Mouse (Mus musculus): ENCODE data around the gene Nrip3.

Nrip3 gene

GRCm38 (mm10) chr7:109781470-109782203 is at the start of gene Nrip3:
TSS of gene Nrip3 (minus strand) at chr7:109782025.
- DNase-seq (ENCODE audit: inconsistent age in 2 of 2, low spot score in 1 of 2) = peak; percentile 72 to 87

DNA sequence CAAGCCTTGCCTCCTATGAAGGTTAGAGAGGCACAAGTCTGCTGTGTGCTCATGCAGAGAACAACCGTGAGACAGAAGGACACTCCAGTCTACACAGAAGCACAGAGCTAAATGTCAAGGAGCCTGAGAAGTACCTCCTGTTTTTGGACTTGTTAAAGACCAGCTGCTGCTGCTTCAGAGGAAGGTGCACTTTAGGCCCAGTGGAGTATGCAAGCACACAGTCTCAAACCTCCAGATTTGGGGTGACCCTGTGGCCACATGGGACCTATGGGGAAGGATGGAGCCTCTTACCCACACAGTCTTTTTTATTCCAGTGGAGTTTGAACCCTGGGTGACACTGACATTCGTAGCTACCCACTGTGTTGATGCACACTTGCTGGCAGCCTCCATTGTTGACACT is 49.6 kb upstream of the Nrip3 start:
- DNase-seq (ENCODE audit: inconsistent age in 2 of 2, low spot score in 1 of 2) = peak; percentile 54 to 79

DNA sequence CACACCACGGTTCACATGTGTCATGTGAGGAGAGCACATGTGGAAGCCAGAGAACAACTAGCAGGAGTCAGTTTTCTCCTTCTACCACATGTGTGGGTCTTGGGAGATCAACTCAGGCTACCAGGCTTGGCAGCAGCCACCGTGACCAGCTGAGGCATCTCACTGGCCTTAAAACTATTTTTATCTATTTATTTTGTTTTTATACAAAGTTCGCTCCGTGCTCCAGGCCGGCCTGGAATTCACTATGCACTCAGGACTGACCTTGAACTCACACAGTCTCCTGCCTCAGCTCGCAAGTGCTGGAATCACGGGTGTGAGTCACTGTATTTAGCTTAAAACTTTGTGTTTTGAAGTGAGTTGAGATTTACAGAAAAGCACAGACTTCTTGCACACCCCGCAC is 45.1 kb upstream of the Nrip3 start:
- peak; percentile 80 to 85 for DNase-seq (ENCODE audit: inconsistent age in 2 of 2, low spot score in 1 of 2)

DNA sequence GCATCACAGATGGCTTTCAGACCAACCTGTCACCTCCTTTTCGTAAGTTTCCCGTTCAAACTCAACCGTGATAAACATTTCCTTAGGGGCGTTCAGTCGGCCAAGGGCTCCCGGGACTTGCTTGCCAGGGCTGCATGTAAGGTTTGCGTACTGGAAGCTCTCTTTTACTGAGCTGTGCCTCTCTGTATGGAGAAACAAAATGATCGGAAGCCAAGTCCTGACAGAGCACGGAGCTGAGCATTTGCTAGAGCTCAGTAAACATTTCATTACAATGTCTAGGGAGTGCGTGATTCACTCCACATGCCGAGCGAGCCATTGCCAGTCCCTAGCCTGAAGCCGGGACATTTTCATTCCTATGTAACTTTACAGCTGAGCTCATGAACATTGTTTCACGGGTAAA is 43.5 kb upstream of the Nrip3 start:
- no peak for DNase-seq (ENCODE audit: inconsistent age in 2 of 2, low spot score in 1 of 2)

DNA sequence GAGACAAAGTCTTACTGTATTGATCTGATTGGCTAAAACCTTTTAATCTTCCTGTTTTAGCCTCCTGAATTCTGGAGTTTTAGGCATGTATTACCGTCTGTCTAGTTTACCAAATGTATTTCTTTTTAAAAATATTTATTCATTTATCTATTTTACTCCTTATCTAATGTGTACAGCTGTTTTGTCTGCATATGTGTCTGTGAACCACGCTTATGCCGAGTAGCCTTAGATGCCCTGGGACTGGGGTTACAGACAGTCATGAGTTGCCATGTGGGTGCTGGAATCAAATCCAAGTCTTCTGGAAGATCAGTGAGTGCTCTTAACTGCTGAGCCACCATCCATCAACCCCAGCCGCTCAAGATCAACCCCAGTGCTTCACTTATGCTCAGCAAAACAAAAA is 36.8 kb upstream of the Nrip3 start:
- DNase-seq (ENCODE audit: inconsistent age in 2 of 2, low spot score in 1 of 2) = no peak

DNA sequence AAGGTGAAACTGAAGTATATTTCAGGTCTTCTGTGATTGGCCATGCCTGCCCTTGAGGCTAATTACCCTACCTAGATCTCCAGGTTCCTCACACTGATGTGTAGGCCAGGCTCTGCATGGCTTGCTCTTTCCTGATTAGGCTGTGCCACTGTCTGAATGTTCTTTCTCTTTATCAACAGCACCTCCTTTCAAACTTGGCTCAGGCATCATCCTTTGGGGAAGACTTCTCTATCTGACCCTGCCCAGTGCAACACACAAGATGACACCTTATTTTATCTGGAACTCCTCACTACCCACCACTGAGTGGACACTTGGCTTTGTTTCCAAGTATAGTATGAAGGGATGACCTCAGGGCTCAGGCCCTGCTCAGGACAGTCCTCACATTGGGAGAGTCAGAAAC is 36.1 kb upstream of the Nrip3 start:
- no peak for DNase-seq (ENCODE audit: inconsistent age in 2 of 2, low spot score in 1 of 2)

- DNase-seq (ENCODE audit: inconsistent age in 2 of 2, low spot score in 1 of 2) = no peak
Observed at GRCm38 (mm10) chr7:109813330-109814140, 31.7 kb upstream of the Nrip3 start.

GRCm38 (mm10) chr7:109807616-109808485 is 26.0 kb upstream of the Nrip3 start:
- DNase-seq (ENCODE audit: inconsistent age in 2 of 2, low spot score in 1 of 2) = no peak

DNA sequence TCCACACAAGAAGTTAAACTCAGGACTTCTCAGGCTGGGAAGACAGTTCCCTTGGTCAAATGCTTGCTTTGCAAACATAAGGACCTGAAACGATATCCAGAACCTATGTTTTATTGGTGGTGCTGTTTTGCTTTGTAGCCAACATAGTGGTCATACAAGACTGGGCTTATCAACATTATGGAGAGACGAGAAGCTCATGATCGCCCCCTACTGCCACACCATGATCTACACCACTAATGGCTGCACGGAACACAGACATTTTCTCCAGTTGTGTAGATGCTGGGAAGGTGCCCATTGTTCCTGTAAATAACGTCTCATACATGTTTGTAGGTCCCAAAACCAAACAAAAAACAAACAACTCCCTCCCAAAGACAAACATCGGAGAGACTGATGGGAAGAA is 23.0 kb upstream of the Nrip3 start:
- DNase-seq (ENCODE audit: inconsistent age in 2 of 2, low spot score in 1 of 2) = peak; percentile 43 to 74

- peak; percentile 70 for DNase-seq (ENCODE audit: inconsistent age in 2 of 2, low spot score in 1 of 2)
Observed at GRCm38 (mm10) chr7:109804355-109804754, 22.5 kb upstream of the Nrip3 start.

DNA sequence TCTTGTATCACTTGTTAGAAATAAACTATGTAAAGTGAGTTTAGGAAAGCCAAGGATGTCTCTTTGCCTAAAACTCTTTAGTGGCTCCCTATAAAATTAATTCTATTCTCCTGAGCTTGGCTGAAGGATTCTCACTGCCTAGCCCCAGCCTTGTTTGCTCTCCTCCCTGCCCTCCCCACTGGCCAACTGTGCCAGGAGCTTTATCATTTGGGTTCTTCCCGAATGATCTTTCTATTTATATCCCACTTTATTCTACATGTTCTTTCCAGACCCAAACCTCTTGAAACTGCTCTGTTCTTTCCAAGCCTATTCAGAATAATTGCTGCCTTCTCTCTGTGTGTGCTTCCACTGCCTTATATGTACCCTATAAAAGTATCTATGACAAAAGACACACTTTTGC is 21.7 kb upstream of the Nrip3 start:
- DNase-seq (ENCODE audit: inconsistent age in 2 of 2, low spot score in 1 of 2) = no peak

- DNase-seq (ENCODE audit: inconsistent age in 2 of 2, low spot score in 1 of 2) = no peak
Observed at GRCm38 (mm10) chr7:109800626-109801025, 18.8 kb upstream of the Nrip3 start.

DNA sequence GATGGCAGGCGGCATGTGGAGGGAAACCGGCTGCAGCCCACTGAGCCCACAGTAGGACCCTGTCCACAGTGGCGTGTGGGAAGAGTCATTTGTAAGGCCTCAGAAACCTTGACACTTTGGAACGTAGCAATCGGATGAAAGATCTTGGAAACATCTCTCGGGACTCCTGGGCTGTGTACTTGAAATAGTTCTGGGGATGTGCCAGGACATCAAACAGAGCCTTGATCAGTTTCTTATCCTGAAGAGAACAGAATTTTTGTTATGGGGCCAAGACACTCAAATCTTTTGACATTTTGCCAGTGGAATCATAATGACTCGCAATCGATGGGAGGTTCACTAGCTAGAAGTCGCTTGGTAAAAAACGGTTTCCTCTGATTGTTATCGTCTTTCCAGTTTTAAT is 17.3 kb upstream of the Nrip3 start:
- DNase-seq (ENCODE audit: inconsistent age in 2 of 2, low spot score in 1 of 2) = peak; percentile 48 to 83

- DNase-seq (ENCODE audit: inconsistent age in 2 of 2, low spot score in 1 of 2) = no peak
Observed at GRCm38 (mm10) chr7:109795564-109795963, 13.7 kb upstream of the Nrip3 start.

GRCm38 (mm10) chr7:109794556-109794955 is 12.7 kb upstream of the Nrip3 start:
- DNase-seq (ENCODE audit: inconsistent age in 2 of 2, low spot score in 1 of 2) = no peak

GRCm38 (mm10) chr7:109792759-109793158 is 10.9 kb upstream of the Nrip3 start:
- peak; percentile 52 to 88 for DNase-seq (ENCODE audit: inconsistent age in 2 of 2, low spot score in 1 of 2)

GRCm38 (mm10) chr7:109790818-109791217 is 9.0 kb upstream of the Nrip3 start:
- no peak for DNase-seq (ENCODE audit: inconsistent age in 2 of 2, low spot score in 1 of 2)

GRCm38 (mm10) chr7:109787860-109788259 is 6.0 kb upstream of the Nrip3 start:
- DNase-seq (ENCODE audit: inconsistent age in 2 of 2, low spot score in 1 of 2) = no peak

GRCm38 (mm10) chr7:109783281-109783680 is 1.5 kb upstream of the Nrip3 start:
- DNase-seq (ENCODE audit: inconsistent age in 2 of 2, low spot score in 1 of 2) = no peak

- peak in 1 of 2 experiments; percentile 52 for DNase-seq (ENCODE audit: inconsistent age in 2 of 2, low spot score in 1 of 2)
Observed at GRCm38 (mm10) chr7:109781087-109781469, 747 bp downstream of the Nrip3 start.

GRCm38 (mm10) chr7:109772251-109772650 is 9.6 kb downstream of the Nrip3 start:
- DNase-seq (ENCODE audit: inconsistent age in 2 of 2, low spot score in 1 of 2) = no peak
